Mouse (Mus musculus) adipocyte (in vitro differentiated cells): ENCODE data around the gene Xrcc5.

Source experiments
- DNase-seq: peaks from one replicate; pipeline ENCODE4 v3.0.0-alpha.2; 2016; ENCODE audit warnings: low spot score

Gene Xrcc5

DNA sequence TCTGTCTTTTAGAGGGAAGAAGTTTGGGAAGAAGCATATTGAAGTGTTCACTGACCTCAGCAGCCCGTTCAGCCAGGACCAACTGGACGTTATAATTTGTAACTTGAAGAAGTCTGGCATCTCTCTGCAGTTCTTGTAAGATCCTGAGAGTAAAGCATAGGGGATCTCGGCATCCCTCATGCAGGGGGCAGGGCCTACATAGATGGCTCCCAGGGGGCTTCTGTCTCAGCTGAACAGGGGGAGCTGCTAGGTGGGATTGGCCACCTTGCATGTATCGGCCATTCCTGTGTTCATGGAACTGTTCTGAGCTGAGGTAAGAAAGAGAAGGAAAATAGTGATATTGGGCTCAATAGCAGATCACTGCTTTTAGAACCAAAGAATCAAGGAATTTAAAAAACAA is 8.2 kb downstream of the Xrcc5 start:
- DNase-seq = no peak

DNA sequence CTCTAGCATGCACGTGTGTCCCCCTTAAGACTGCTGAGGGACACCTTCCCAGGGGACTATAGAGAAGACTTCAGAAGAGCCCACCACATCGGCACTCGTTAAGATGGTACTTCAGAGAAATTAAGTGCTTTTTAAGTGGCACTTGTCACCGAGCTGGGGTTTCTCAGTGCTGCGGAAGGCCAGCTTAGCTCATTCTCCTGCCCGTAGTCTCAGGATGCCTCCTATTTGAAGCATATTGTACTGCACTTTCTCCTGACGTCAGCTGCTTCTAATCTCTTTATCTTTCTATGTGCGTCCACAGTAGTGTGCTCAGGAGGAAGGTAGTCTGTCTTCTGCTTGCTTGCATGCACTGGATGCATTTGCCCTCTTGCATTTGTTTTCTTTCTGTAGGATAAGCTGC is 9.2 kb downstream of the Xrcc5 start:
- no peak for DNase-seq

DNA sequence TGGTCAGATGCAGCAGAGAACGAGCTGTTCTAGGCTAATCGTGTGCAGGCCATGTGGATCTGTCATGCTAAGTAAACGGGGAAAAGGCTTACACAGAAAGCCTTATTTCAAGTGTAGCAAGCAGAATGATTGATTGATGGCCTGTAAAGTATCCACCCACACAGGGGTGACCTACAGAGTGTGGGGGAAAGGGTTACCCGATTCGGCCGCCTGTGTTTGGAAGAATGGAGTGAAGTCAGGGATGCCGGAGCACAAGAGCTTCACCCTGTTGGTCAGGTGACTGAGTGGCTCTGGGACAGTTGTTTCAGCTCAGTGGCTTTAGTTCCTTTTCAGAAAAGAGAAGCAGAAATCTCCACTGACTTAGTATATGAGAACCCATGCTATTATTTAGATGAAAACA is 9.7 kb downstream of the Xrcc5 start:
- no peak for DNase-seq

DNA sequence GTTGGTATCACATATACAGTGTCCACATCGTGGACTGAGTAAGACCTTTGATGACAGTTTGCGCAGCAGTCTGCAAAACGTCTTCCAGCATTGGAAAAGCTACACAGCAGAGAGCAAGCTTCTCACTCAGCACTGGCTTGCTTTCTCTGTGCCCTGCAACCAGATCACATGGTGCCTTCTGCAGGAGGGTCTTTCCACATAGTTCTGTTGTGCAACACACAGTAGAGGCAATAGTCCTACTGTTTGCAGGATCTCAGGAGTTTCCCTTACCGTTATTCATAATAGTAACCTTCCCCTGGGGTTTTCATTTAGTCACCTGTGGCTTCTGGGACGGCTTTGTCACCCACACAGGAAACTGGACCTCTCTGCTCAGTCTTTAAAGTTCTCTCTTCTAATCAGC is 13.5 kb downstream of the Xrcc5 start:
- DNase-seq = no peak

DNA sequence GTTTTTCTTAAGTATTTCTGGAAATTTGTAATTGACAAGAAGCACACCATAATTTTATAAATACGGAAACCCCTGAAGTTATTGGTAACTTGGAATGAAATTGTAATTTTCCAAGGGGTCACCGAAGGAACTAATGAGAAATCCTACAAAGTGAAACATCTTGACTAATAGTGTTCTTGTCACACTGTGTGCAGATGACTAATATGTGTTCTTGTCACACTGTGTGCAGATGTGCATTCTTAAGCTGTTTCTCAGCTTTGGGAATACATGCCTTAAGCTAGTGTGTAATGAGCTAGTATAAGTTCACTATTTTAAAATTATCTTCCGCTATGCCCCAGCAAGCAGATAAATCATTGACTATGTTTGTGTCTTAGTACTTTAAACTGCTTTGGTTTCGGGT is 16.0 kb downstream of the Xrcc5 start:
- no peak for DNase-seq

DNA sequence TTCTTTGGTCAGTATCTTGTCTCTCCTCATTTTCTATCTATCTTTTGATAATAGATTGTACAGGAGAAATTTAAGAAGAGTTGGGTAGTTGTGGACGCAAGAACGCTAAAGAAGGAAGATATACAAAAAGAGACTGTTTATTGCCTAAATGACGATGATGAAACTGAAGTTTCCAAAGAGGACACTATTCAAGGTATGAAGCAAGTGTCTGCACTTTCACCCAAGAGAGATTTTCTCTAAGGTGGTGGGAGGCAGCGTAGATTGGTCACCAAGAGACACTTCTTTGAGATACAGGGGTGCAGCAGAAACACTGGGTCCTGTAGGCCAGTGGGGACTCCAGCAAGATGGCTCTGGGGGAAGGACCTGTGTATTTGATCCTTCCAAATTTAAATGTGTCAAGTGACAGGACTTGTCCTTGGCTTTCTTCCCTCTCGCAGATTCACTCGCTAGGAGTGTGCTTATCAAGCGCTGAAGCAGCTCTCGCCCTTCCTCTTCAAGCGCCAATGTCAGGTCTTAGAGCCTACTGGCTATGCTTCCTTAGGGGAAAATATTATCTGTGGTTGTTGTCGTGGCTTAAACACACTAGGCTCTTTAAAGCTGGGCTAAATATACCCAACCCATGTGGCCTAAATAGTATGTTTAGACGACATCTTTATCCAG is 19.1 kb downstream of the Xrcc5 start:
- no peak for DNase-seq

DNA sequence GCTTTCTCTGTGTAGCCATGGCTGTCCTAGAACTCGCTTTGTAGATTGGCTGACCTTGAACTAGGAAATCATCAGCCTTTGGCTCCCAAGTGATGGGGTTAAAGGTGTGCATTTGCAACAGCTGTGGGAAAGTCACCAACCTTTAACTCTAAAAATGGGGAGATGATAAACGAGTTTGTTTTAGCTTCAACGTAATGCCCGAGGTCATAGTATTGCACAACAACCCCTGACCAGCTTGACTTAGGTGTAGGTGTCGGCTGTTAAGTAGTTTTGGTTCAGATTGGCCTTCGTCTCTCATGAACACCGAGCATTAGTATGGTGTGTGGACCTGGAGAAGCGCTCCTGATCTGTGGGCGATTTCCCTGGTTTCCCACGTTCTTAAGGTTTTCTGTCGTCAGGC is 27.6 kb downstream of the Xrcc5 start:
- DNase-seq = no peak

DNA sequence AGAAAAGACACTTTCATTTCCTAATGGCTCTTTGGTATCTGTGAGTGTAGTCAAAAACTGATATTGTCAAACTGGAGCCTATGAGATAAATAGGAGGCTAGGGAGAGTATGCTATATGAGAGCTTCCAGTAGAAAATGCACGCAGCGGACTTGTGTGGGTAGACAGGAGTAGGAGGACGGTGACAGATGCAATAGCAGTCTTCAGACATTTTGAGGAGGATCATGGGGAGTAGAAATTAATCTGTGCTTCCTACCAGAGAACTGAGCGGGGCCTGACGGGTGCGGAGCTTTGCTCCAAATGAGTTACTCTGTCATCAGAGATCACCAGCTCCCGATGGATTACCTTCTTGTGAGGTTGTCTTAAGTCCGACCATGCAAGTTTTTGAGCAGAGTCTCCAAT is 29.6 kb downstream of the Xrcc5 start:
- no peak for DNase-seq

DNA sequence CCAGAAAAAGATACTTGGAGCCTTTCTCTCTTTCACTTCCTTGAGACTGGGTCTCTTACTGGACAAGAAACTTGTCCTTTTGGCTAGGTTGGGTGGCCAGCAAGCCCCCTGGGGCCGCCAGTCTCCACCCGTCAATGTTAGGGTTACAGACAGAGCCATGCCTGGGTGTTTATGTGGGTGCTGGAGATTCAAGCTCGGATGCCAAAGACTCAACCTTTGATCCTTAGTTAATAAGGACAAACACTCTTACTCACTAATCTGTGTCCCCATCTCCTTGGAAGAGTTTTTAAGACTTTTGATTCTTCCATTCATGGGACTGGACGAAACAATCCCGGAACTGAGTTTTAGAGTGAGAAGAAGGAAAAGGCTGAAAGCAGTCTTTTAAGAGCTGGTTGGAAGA is 31.1 kb downstream of the Xrcc5 start:
- DNase-seq = no peak

DNA sequence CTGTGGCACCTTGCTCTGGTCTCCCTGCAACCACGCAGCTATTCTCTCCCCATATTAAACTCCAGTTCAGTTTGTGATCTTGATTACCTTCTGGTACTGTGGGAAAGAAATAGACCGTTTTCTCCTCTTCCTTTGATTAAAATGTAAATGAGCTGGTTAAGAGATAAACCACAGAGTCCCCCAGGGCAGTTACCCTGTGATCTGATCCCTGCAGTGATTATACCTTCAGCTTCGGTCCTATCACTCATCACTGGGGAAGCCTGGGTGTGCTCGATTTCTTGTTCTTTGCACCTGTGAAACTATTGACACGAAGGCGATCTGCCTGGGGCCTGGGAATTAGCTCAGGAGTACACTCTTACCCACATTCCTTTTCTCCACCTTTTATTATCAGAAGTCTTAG is 40.7 kb downstream of the Xrcc5 start:
- no peak for DNase-seq

DNA sequence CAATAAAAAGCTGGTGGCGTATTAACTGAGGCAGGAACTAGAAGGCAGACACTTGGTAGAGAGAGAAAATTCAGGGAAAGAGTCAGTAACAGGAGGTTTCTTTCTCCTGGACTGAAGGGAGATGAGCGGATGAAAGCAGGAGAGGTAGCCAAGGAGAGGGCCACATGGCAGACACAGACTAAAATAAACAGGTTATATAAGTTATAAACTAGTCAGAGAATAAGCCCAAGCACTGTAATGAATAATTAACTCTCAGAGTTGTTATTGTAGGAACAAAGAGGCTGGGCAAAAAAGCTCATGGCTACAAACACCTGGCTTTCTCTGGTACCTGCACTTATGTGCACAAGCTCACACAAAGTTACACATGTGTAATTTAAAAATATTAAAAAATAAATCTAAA is 47.6 kb downstream of the Xrcc5 start:
- no peak for DNase-seq

DNA sequence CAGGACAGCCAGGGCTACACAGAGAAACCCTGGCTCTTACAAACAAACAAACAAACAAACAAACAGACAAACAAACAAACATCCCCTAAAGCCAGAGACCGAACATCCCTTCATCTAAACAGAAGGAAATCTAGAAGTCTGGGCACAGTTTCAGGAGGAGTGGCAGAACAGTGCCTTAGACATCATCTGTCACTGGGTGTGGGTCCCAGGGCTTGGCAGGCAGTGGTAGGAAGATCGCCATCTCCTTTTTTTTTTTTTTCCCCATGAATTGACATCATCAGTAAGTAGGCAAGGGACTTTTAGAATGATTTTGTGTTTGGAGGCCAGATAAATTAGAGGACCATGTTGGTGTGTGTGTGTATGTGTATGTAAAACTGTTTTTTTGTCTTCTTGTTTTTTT is 51.0 kb downstream of the Xrcc5 start:
- no peak for DNase-seq

DNA sequence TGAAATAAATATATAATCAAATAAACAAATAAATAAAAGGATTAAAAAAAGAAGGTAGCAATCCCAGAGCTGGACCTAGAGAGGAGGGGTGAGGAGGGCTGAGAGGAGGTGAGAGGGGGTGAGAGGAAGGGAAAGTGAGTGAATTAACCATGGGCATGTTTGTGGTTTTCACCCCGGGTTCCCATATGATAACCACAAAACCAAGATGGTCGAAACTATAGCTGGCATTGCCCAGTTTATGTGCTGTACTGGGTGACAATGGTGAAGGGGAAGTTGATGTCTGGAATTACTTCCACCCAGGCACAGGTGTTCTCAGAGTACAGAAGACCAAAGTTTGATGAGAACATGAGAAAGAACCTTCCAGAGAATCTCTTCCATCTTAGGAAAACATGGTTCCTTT is 52.2 kb downstream of the Xrcc5 start:
- DNase-seq = no peak

DNA sequence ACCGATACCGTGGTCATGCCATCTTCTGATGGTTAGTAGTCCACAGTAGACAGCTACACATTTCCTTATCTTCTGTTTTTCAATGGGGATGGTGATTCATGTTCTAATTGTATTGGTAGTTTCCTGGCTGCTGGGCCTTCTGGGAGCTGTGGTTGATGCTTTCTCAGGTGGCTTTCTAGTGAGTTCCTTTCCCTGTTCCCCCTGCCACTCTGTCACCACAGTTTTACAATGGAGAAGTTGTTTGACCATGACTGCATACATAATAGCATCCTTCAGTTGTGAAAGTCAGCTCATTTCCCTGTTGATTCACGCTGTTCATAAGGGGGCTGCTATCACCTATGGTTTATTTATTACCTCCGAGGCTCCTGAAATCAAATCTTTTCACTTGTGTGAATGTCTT is 53.6 kb downstream of the Xrcc5 start:
- no peak for DNase-seq

DNA sequence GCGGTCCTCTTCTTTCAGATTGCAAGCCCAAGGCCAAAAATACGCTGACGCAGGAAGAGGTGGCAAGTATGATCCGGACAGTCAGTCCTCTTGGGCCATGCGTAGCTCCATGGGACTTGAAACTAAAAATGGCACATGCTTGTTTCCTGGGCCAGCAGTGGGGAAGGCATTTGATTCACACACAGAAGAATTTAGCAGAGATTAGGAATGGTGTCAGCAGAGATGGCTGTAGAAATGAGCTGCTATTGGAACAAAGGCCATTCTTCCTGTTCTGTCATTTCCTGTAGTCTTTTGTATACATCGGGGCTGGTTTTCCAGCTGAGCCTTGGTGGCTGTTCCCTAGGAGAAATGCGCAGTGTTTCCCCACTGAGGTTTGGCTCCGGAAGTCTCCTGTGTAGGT is 57.4 kb downstream of the Xrcc5 start:
- DNase-seq = no peak

DNA sequence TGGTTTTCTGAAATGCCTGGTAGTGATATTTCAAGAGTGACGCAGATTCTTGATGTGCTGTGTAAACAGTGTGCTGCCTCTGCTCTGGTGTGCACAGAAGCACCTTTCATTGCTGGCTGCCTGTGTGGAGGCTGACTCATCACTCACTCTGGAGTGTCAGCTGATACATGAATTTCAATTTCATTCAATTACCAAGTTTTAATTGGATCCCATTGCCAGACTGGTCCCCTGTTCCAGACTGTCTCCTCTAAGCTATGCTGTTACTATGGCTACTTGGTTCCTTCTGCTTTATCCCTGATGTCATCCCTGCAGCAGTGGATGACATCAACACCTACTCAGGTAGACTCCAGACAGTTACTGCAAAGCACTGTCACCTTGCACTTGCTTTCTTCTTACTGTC is 65.3 kb downstream of the Xrcc5 start:
- no peak for DNase-seq

DNA sequence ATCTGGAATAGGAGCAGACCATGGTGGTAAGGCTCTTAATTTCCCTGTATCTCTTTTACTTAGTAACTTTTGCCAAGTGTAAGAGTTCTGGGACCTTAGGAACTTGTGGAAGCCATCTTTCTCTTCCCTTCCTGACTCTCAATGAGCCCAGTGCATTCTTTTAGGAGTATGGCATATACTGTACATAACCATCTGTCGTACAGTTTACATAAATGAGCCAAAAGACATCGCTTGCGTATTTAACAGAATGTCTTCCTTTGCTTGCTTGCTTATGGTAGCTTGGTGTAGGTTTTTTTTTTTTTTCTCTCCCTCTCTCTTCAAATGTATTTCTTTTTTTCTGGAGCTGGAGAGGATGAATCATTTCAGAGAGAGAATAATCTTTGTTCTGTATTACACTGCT is 65.7 kb downstream of the Xrcc5 start:
- DNase-seq = no peak

DNA sequence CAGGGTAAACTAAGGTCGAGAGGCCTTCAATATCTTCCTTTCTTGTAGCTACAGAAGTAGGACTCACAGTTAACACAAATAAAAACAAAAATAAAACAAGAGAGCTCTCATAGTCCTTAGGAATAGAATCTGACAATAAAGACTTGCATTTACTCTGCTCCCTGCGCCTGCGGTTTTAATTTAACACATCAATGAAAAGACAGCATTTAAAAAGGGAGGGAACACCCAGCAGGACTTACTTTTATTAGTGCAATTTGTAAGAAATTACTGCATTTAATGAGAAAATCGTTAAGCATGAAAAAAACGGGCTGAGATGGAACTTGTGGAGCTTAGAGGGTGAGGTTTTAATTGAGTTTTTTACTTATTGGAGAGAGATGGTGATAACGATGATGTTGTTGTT is 66.4 kb downstream of the Xrcc5 start:
- DNase-seq = no peak

DNA sequence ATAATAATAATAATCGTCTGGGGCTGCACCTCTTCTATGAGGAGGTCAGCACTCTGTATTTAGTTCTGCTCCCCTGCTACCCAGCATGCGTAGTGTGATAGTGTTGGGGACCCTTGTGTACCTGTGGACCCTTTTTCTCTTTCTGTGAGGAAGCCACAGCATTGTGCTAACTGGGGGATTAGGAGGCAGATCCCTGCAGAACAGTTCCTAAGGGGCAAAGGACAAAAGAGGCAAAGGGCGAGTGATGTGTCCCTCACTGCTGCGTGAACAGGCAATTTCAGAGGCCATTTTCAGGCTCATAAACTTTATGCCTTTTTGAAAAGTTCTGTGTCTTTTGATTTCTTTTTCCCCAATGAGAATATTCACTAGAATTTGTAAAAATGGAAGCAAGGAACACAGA is 66.8 kb downstream of the Xrcc5 start:
- no peak for DNase-seq

DNA sequence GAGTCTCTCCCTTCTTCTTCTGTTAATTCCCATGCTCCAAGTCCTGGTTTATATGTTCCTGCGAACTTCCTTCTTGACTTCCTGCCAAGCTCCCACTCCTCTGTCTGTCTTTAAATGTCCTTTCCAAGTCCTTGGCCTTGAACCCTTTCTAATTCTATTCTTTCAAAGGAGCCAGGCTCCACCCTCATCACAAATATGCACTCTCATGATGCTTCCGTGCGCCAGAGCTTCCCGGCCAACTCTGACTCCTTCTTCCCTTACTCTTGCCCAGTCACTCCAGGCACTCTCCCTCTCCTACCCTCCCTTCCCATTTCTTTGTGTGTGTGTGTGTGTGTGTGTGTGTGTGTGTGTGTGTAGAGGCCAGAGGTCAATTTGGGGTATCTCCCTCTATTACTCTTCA is 70.9 kb downstream of the Xrcc5 start:
- no peak for DNase-seq

DNA sequence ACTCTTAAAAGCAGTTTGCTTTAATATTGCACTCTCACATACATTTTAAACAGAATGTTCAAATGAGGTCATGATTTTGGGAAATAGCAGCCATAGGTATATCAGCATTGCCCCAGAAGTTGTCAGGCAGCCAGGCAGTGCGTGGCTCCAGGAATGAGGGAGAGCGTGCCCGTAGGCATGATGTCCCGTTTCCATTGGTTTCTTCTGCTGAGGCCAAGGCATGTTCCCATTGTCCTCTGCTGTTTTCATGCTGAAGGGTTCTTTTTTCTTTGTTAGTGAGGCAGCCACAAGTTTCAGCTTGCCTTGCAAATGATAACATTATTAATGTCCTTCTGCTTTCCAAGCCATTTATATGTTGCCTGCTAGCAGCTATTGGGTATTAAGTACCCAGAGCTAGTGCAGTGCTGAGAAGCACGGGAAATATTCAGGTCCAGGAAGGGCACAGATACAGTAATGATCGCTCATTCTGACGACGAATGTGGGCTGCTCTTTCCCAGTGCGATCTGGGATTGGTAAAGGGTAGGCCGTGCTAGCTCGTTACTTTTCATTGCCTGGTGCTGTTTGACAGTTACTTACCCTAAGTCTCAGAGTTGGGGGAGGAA is 72.6 kb downstream of the Xrcc5 start:
- DNase-seq = no peak

DNA sequence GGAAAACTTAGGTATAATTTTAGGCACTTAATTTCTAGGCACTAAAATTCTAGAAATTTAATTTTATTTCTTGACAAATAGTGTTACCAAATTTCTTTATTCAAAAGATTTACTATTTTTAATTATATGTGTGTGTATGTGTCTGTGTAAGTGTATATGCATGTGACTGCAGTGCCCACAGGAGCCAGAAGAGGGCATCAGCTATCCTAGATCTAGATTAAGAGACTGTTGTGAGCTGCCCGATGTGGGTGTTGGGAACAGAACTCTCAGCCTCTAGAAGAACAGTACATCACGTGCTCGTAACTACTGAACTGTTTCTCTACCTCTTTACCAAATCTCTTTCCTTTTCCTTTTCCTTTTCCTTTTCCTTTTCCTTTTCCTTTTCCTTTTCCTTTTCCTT is 73.3 kb downstream of the Xrcc5 start:
- DNase-seq = no peak

DNA sequence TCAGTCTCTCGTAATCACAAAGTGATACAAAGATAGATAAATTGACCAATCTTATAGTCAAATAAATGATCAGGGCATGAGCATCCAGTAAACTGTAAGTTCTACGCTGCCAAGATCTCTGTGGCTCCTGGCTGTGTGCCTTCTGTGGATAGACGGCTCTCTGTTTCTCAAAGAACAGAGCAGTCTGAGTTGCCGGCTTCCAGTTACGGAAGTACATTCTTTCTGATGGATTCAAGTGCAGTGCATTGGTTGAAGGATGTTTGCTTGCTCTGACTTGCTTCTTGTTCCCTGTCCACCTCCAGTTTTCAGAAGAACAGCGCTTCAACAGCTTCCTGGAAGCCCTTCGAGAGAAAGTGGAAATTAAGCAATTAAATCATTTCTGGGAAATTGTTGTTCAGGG is 75.8 kb downstream of the Xrcc5 start:
- DNase-seq = peak; percentile 6

DNA sequence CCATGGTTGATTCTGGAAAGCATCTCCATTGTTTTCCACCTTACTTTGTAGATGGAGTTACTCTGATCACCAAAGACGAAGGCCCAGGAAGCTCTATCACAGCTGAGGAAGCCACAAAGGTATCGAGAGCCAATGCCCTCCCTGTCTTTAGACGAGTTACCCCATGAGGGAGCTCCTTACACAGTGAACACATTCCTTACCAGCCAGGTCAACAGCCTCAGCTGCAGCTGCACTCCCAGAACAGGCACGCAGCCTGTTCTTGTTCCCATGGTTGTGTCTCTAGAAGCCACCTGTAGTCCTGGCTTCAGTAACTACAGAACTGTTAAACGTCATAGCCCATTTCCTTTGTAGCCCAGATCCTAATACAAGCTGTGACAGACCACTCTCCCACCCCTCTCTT is 76.4 kb downstream of the Xrcc5 start:
- no peak for DNase-seq

DNA sequence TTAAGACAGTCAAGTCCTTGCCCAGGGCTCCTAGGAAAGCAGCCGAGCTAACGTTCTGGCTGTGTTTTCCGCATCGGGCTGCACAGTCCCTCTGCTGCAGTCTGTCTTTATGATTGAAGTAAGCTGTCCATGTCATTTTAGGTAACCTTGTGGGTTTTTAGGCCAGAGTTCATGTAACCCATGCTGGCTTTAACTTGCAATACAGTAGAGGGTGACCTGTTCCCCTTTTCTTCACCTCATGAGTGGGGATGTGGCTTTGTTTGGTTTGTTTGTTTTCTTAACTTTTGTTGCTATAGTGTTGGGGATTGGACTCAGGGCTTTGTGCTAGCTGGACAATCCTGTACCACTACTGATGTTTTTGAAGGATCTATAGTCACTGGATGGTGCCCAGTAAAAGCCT is 83.2 kb downstream of the Xrcc5 start:
- DNase-seq = peak; percentile 3
